Comparison of ENCODE assay signal across 20 mouse cellular contexts in genomic region chr9:78064121-78064520, GRCm38 (mm10). TPM values are rescaled to one million over a fixed set of nuclear protein-coding genes. Genes with fewer than 3 reads are reported as not detected.
DNase-seq lines count a peak whose midpoint lies in the region; ATAC-seq lines count a peak whose summit lies in the region.
"Had no signal": no experiment of that assay in that cellular context is flagged by ENCODE, and none has a peak within 500 bp of the region (broad histone marks: within the 10 kb centered on the region; RNA-seq: fewer than 3 reads in every experiment).

No protein-coding gene starts in this region.

- H3K27me3 ChIP-seq in limb, embryonic 12.5 days: no peaks in the 10 kb centered on the region
- no peaks in the 10 kb centered on the region for H3K27me3 ChIP-seq in limb, embryonic 10.5 days (ENCODE audit: low read depth, poor library complexity, severe bottlenecking)
- no peaks in the 10 kb centered on the region for H3K27me3 ChIP-seq in embryonic facial prominence, embryonic 14.5 days (replicated peaks; ENCODE audit: control insufficient read depth, insufficient read depth, low read length)

- H3K9ac ChIP-seq in limb, embryonic 12.5 days (replicated peaks): no peak overlapping the region
- no peak overlapping the region for H3K9ac ChIP-seq in embryonic facial prominence, embryonic 14.5 days (ENCODE audit: low read depth, low read length)
- H3K9ac ChIP-seq: liver, postnatal 0 days had no signal

- no peak for DNase-seq in limb, embryonic 10.5 days (ENCODE audit: low spot score)
- DNase-seq in embryonic facial prominence, embryonic 14.5 days (ENCODE audit: low spot score): peak; percentile 37
- DNase-seq in kidney, postnatal 25 days: peak; percentile 57 to 68
- DNase-seq in lung, postnatal 36 days: peak; percentile 27
- no peak for DNase-seq in cerebellum, adult 8-10 months
- DNase-seq in layer of hippocampus, postnatal 10 days (ENCODE audit: low spot score in 2 of 2): no peak
- DNase-seq in gastrocnemius, adult 8-10 months (ENCODE audit: low spot score in 2 of 2): no peak
- DNase-seq: adrenal gland, postnatal 36 days; heart, adult 2 months; heart, postnatal 36 days; liver, postnatal 0 days; midbrain, embryonic 14.5 days; right cerebral cortex, postnatal 14 days had no signal

- no peak for ATAC-seq in limb, embryonic 12.5 days (ENCODE audit: insufficient number of reproducible peaks, insufficient read depth, low FRiP score, low TSS enrichment, low read depth)
- peak; percentile 77 for ATAC-seq in embryonic facial prominence, embryonic 14.5 days (ENCODE audit: low read depth)
- ATAC-seq: forebrain, embryonic 14.5 days; hindbrain, postnatal 0 days; liver, postnatal 0 days had no signal

- H3K27ac ChIP-seq in limb, embryonic 12.5 days: no peak overlapping the region
- H3K27ac ChIP-seq in limb, embryonic 10.5 days: no peak overlapping the region
- H3K27ac ChIP-seq in embryonic facial prominence, embryonic 14.5 days (replicated peaks; ENCODE audit: low read depth, low read length): no peak overlapping the region
- H3K27ac ChIP-seq: heart, adult 2 months; hindbrain, postnatal 0 days had no signal

- no peaks in the 10 kb centered on the region for H3K36me3 ChIP-seq in limb, embryonic 12.5 days
- no peaks in the 10 kb centered on the region for H3K36me3 ChIP-seq in limb, embryonic 10.5 days
- H3K36me3 ChIP-seq in embryonic facial prominence, embryonic 14.5 days (ENCODE audit: control insufficient read depth, insufficient read depth, low read length): no peaks in the 10 kb centered on the region
- H3K36me3 ChIP-seq: G1E had no signal

- H3K4me3 ChIP-seq in limb, embryonic 12.5 days (replicated peaks): no peak overlapping the region
- no peak overlapping the region for H3K4me3 ChIP-seq in limb, embryonic 10.5 days
- H3K4me3 ChIP-seq in embryonic facial prominence, embryonic 14.5 days (ENCODE audit: low read depth, low read length): no peak overlapping the region
- H3K4me3 ChIP-seq: heart, adult 2 months had no signal

- 52% methylated on average over 10 of the region's 10 CpGs for WGBS in limb, embryonic 12.5 days
- 77% methylated on average over 10 of the region's 10 CpGs for whole genome bisulfite sequencing in limb, embryonic 10.5 days
- WGBS in embryonic facial prominence, embryonic 14.5 days: 39% methylated on average over 10 of the region's 10 CpGs

- 0 out of 2 replicates have a peak, but pooled peaks cover 11% of the 10 kb centered on the region for H3K4me1 ChIP-seq in limb, embryonic 12.5 days (replicated peaks)
- H3K4me1 ChIP-seq in limb, embryonic 10.5 days: peaks cover 7% of the 10 kb centered on the region; the same call in 1 of the 2 replicates
- H3K4me1 ChIP-seq in embryonic facial prominence, embryonic 14.5 days (ENCODE audit: control insufficient read depth, insufficient read depth, low read length): peaks cover 6% of the 10 kb centered on the region; the same call in 1 of the 2 replicates

- H3K4me2 ChIP-seq in limb, embryonic 12.5 days: peak overlapping the region; percentile 23
- peak overlapping the region; percentile 6; the same call in 1 of the 2 replicates for H3K4me2 ChIP-seq in embryonic facial prominence, embryonic 14.5 days (ENCODE audit: low read depth, low read length)

- no peaks in the 10 kb centered on the region for H3K9me3 ChIP-seq in limb, embryonic 12.5 days
- H3K9me3 ChIP-seq in limb, embryonic 10.5 days (replicated peaks): no peaks in the 10 kb centered on the region
- no peaks in the 10 kb centered on the region for H3K9me3 ChIP-seq in embryonic facial prominence, embryonic 14.5 days (ENCODE audit: control insufficient read depth, low read length)
- H3K9me3 ChIP-seq: G1E had no signal

RNA-seq across cellular contexts. Expression of gene Gcm1, which starts 12.4 kb away (rescaled TPM):
- not detected in 2 replicates for polyA plus RNA-seq in limb, embryonic 12.5 days (2016; fragmentation: Nextera tagmentation; extraction: Ambion mirVana)
- polyA plus RNA-seq in limb, embryonic 10.5 days (2016; fragmentation: Nextera tagmentation; extraction: Ambion mirVana): not detected in 2 replicates
- polyA plus RNA-seq in embryonic facial prominence, embryonic 14.5 days (2014; fragmentation: Nextera tagmentation; extraction: Ambion mirVana): 0.08 TPM in 1 of 2 replicates, not detected in the other
- not detected for total RNA-seq in layer of hippocampus, postnatal 10 days (2021)
- total RNA-seq in gastrocnemius, adult 8-10 months (2022): not detected
- total RNA-seq: adrenal gland, postnatal 36 days; gastrocnemius, adult 18-20 months; heart, adult 2 months; heart, postnatal 36 days; layer of hippocampus, adult 18-20 months; left cerebral cortex, postnatal 36 days had no signal
- polyA plus RNA-seq: forebrain, embryonic 14.5 days; G1E; heart, adult 2 months; liver, postnatal 0 days; midbrain, embryonic 14.5 days had no signal

RNA-seq across cellular contexts. Expression of gene Fbxo9, which starts 44.7 kb away (rescaled TPM):
- 40.6 and 41.4 TPM in 2 replicates for polyA plus RNA-seq in limb, embryonic 12.5 days (2016; fragmentation: Nextera tagmentation; extraction: Ambion mirVana)
- 22.2 and 25.5 TPM in 2 replicates for polyA plus RNA-seq in limb, embryonic 10.5 days (2016; fragmentation: Nextera tagmentation; extraction: Ambion mirVana)
- polyA plus RNA-seq in embryonic facial prominence, embryonic 14.5 days (2014; fragmentation: Nextera tagmentation; extraction: Ambion mirVana): 43.5 and 46.5 TPM in 2 replicates
- 100 to 1,000 TPM; 105 to 115 TPM for total RNA-seq in layer of hippocampus, postnatal 10 days (2021)
- total RNA-seq in gastrocnemius, adult 8-10 months (2022): 10 to 100 TPM; 40.0 to 46.6 (median 41.9) TPM

RNA-seq across cellular contexts. Expression of gene Ick, which starts 44.9 kb away (rescaled TPM):
- polyA plus RNA-seq in limb, embryonic 12.5 days (2016; fragmentation: Nextera tagmentation; extraction: Ambion mirVana): 35.1 and 37.8 TPM in 2 replicates
- polyA plus RNA-seq in limb, embryonic 10.5 days (2016; fragmentation: Nextera tagmentation; extraction: Ambion mirVana): 46.7 and 47.4 TPM in 2 replicates
- polyA plus RNA-seq in embryonic facial prominence, embryonic 14.5 days (2014; fragmentation: Nextera tagmentation; extraction: Ambion mirVana): 23.4 and 23.6 TPM in 2 replicates
- 10 to 100 TPM; 29.7 to 35.4 TPM for total RNA-seq in layer of hippocampus, postnatal 10 days (2021)
- 1 to 10 TPM; 4.8 to 5.6 (median 5.1) TPM for total RNA-seq in gastrocnemius, adult 8-10 months (2022)

Comparison
In these comparisons a context has a peak if more than half of its experiments do, and no peak if none do; other contexts are left out.
1. DNase-seq: peak in embryonic facial prominence, embryonic 14.5 days (single experiment), kidney, postnatal 25 days (2 of 2) and lung, postnatal 36 days (single experiment); none in limb, embryonic 10.5 days (single experiment), cerebellum, adult 8-10 months (single experiment), layer of hippocampus, postnatal 10 days (0 of 2) and gastrocnemius, adult 8-10 months (0 of 2).